Mouse (Mus musculus) large intestine, adult 2 months (tissue): ENCODE results near the gene Tnrc6b. TPM values are rescaled to one million over a fixed set of nuclear protein-coding genes. Genes with fewer than 3 reads are reported as not detected.
"Not testable (repeated sequence)": the region's sequence is repeated elsewhere in the genome, so short reads cannot be mapped to it uniquely, and the experiment has no call there.

ENCODE experiments used
- DNase-seq: peaks from one replicate; pipeline ENCODE4 v3.0.0-alpha.2; 2012; ENCODE audit warnings: low read depth, low spot score
- WGBS: fragments of 180-500 bp; shearing (Covaris S2); methylation state at CpG from one replicate; pipeline ENCODE4 v1.1.7; 2018; 5-methylcytosine and 5-hydroxymethylcytosine counted together
- polyA plus RNA-seq: library from polyadenylated mRNA; depleted of rRNA; stranded (reverse); fragments of >200 nt; gene quantifications from 2 replicates; pipeline ENCODE4 v1.2.3, GENCODE M21; 2012

Tnrc6b gene
- polyA plus RNA-seq, 1 experiment = 6.5 TPM

GRCm38 (mm10) chr15:80886361-80887156 lies 175.4 kb downstream of the Tnrc6b start:
- 80% methylated on average over 1 of the region's 1 CpGs for WGBS
- no peak for DNase-seq

GRCm38 (mm10) chr15:80892341-80892740 lies 181.2 kb downstream of the Tnrc6b start:
- WGBS = 92% methylated on average over 3 of the region's 3 CpGs
- no peak for DNase-seq

- WGBS = 89% methylated on average over 10 of the region's 10 CpGs
- DNase-seq = no peak
Observed at GRCm38 (mm10) chr15:80896741-80897140, 185.6 kb downstream of the Tnrc6b start.

GRCm38 (mm10) chr15:80897911-80898310 lies 186.8 kb downstream of the Tnrc6b start:
- no peak for DNase-seq
- 96% methylated on average over 5 of the region's 5 CpGs for WGBS

- 55% methylated on average over 2 of the region's 2 CpGs for WGBS
- no peak for DNase-seq
Observed at GRCm38 (mm10) chr15:80899806-80900205, 188.7 kb downstream of the Tnrc6b start.

GRCm38 (mm10) chr15:80901806-80902513 lies 190.8 kb downstream of the Tnrc6b start:
- 77% methylated on average over 6 of the region's 6 CpGs for WGBS
- no peak for DNase-seq

- 83% methylated on average over 6 of the region's 6 CpGs for WGBS
- not testable (repeated sequence) for DNase-seq
Observed at GRCm38 (mm10) chr15:80904776-80905175, 193.7 kb downstream of the Tnrc6b start.

GRCm38 (mm10) chr15:80910183-80910582 lies 199.1 kb downstream of the Tnrc6b start:
- 93% methylated on average over 3 of the region's 3 CpGs for WGBS
- no peak for DNase-seq

- no peak for DNase-seq
- WGBS = 92% methylated on average over 4 of the region's 4 CpGs
Observed at GRCm38 (mm10) chr15:80910790-80911531, 199.8 kb downstream of the Tnrc6b start.

GRCm38 (mm10) chr15:80912175-80912574 lies 201.1 kb downstream of the Tnrc6b start:
- no peak for DNase-seq
- WGBS = 85% methylated on average over 3 of the region's 3 CpGs

- 90% methylated on average over 1 of the region's 1 CpGs for WGBS
- no peak for DNase-seq
Observed at GRCm38 (mm10) chr15:80913803-80914202, 202.7 kb downstream of the Tnrc6b start.

GRCm38 (mm10) chr15:80915850-80916249 lies 204.7 kb downstream of the Tnrc6b start:
- WGBS = 80% methylated on average over 2 of the region's 2 CpGs

GRCm38 (mm10) chr15:80916621-80917020 lies 205.5 kb downstream of the Tnrc6b start:
- WGBS = 75% methylated on average over 7 of the region's 7 CpGs
- no peak for DNase-seq

More at GRCm38 (mm10) chr15:80915850-80916249, 204.7 kb downstream of the Tnrc6b start:
- DNase-seq = no peak

GRCm38 (mm10) chr15:80920346-80920745 lies 209.2 kb downstream of the Tnrc6b start:
- WGBS = 97% methylated on average over 3 of the region's 3 CpGs
- DNase-seq = no peak

- WGBS = 61% methylated on average over 4 of the region's 4 CpGs
- DNase-seq = no peak
Observed at GRCm38 (mm10) chr15:80921781-80922180, 210.7 kb downstream of the Tnrc6b start.

- 89% methylated on average over 2 of the region's 2 CpGs for WGBS
- DNase-seq = no peak
Observed at GRCm38 (mm10) chr15:80924211-80924610, 213.1 kb downstream of the Tnrc6b start.

GRCm38 (mm10) chr15:80928811-80929355 lies 217.8 kb downstream of the Tnrc6b start:
- no peak for DNase-seq
- 86% methylated on average over 20 of the region's 20 CpGs for WGBS

- WGBS = 59% methylated on average over 15 of the region's 16 CpGs
- DNase-seq = no peak
Observed at GRCm38 (mm10) chr15:80930048-80930571, 219.0 kb downstream of the Tnrc6b start.

- DNase-seq = not testable (repeated sequence)
- 90% methylated on average over 23 of the region's 23 CpGs for WGBS
Observed at GRCm38 (mm10) chr15:80930676-80931320, 219.7 kb downstream of the Tnrc6b start.
